Mouse (Mus musculus) limb, embryonic 15.5 days (tissue): ENCODE measurements around the gene Pcgf2. TPM values are rescaled to one million over a fixed set of nuclear protein-coding genes. Genes with fewer than 3 reads are reported as not detected.

Experiments used
- ATAC-seq: fragments of 200-750 bp; cut with Nextera tagmentation; 2 replicates; pipeline ENCODE4 v1.8.0; 2017; ENCODE audit warnings: low read depth, moderate TSS enrichment; ENCODE audit not compliant: insufficient number of reproducible peaks, low FRiP score, low TSS enrichment
- H3K27ac ChIP-seq: fragments of 300-500 bp; sonication (generic); 2 replicates; pipeline ENCODE4 v1.5.1; 2015; ENCODE audit warnings: moderate library complexity, mild to moderate bottlenecking, inconsistent platforms
- H3K27me3 ChIP-seq: fragments of 300-500 bp; sonication (generic); 2 replicates; pipeline ENCODE4 v1.6.1; 2015; ENCODE audit warnings: inconsistent platforms
- H3K36me3 ChIP-seq: fragments of 300-500 bp; sonication (generic); 2 replicates; pipeline ENCODE4 v1.6.1; 2015; ENCODE audit warnings: inconsistent platforms
- H3K4me1 ChIP-seq: fragments of 300-500 bp; sonication (generic); 2 replicates; pipeline ENCODE4 v1.6.1; 2015; ENCODE audit warnings: inconsistent platforms
- H3K4me2 ChIP-seq: fragments of 300-500 bp; sonication (generic); 2 replicates; pipeline ENCODE4 v1.6.1; 2015; ENCODE audit warnings: mild to moderate bottlenecking, inconsistent platforms
- H3K4me3 ChIP-seq: fragments of 300-500 bp; sonication (generic); 2 replicates; pipeline ENCODE4 v1.5.1; 2015; ENCODE audit warnings: mild to moderate bottlenecking, inconsistent platforms
- H3K9ac ChIP-seq: fragments of 300-500 bp; sonication (generic); 2 replicates; pipeline ENCODE4 v1.6.1; 2015; ENCODE audit warnings: inconsistent platforms
- H3K9me3 ChIP-seq: fragments of 300-500 bp; sonication (generic); 2 replicates; pipeline ENCODE4 v1.6.1; 2016; ENCODE audit warnings: inconsistent platforms
- WGBS: fragments of 180-500 bp; shearing (Covaris S2); methylation state at CpG from one replicate; pipeline ENCODE4 v1.1.7; 2015; 5-methylcytosine and 5-hydroxymethylcytosine counted together
- polyA plus RNA-seq: library from polyadenylated mRNA; unstranded; fragments of >200 nt; fragmentation: Nextera tagmentation; extraction: Ambion mirVana; gene quantifications from 2 replicates; pipeline ENCODE4 v1.2.1, GENCODE M21; 2015

Pcgf2 gene
- 13.1 and 14.7 TPM in 2 replicates for polyA plus RNA-seq

DNA sequence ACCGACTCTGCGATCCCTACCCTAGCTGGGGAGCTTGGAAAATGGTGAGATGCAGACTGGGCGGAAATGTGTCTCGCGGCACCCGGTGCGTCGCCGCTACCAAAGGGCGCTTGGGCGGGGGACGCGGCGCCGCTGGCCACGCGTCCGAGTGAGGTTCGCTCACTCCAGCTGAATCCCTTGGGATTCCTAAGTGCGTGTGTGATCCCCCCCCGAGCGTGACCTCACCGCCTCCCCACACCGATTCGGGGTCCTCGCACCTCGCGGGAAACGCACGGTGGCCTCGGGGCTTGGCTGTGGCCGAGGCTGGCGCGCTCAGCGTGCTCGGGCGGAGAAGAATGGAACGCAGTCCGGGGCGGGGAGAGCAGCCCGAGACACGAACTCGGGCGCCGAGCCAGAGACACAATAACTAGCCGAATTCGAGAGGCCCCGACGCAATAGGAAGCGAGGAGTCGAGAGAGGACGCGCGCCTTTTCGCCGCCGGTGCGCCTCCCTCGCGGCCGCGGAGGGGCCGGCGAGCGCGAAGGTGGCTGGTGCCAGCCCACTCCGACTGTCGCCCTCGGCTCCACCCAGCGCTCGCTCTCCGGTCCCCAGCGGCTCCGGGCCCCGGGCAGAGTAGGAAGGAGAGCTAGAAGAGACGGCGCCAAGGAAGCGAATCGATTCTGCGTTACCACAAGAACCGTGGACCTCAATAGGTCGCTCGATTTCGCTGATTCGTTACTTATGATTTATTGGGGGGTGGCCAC is at the start of gene Pcgf2:
Pcgf2 (minus strand) TSS at position 495 of the 743 bp plus-strand sequence.
- no peak for ATAC-seq

DNA sequence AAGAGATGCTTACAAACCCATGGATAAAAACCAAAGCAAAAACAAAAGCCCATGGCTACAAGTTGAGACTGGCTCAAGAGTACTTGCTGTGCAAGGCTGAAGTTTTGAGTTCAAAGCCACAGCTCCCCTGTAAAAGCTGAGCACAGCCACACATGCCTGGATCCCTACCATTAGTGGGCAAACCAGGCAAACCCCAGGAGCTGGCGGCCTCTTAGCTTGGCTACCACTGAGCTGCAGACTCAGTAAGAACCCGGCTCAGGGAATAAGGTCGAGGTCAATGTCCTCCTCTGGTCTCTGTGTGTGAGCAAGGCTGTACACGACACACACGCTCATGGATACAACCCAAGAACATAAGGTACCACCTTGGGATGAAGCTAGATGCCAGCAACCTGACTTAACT is 48.2 kb upstream of the Pcgf2 start:
- no peak for ATAC-seq
- no peak overlapping the region for H3K9ac ChIP-seq
- no peaks in the 10 kb centered on the region for H3K27me3 ChIP-seq
- H3K27ac ChIP-seq: no peak overlapping the region
- H3K4me3 ChIP-seq: no peak overlapping the region
- H3K9me3 ChIP-seq: no peaks in the 10 kb centered on the region
- WGBS: 91% methylated on average over 5 of the region's 5 CpGs
- H3K4me1 ChIP-seq: peaks cover 5% of the 10 kb centered on the region
- no peak overlapping the region for H3K4me2 ChIP-seq
- H3K36me3 ChIP-seq: peaks cover 69% of the 10 kb centered on the region

More for the DNA sequence above, at the start of gene Pcgf2:
- H3K36me3 ChIP-seq: peaks cover 6% of the 10 kb centered on the region; the same call in 1 of the 2 replicates
- no peaks in the 10 kb centered on the region for H3K9me3 ChIP-seq
- H3K9ac ChIP-seq: peak within 1 kb of the TSS; percentile 93
- no peaks in the 10 kb centered on the region for H3K27me3 ChIP-seq
- WGBS: under 1% methylated on average over 85 of the region's 85 CpGs
- H3K4me3 ChIP-seq: peak within 1 kb of the TSS; percentile 90
- peaks cover 57% of the 10 kb centered on the region for H3K4me1 ChIP-seq
- peak within 1 kb of the TSS; percentile 83 for H3K4me2 ChIP-seq
- H3K27ac ChIP-seq: peak within 1 kb of the TSS; percentile 98

DNA sequence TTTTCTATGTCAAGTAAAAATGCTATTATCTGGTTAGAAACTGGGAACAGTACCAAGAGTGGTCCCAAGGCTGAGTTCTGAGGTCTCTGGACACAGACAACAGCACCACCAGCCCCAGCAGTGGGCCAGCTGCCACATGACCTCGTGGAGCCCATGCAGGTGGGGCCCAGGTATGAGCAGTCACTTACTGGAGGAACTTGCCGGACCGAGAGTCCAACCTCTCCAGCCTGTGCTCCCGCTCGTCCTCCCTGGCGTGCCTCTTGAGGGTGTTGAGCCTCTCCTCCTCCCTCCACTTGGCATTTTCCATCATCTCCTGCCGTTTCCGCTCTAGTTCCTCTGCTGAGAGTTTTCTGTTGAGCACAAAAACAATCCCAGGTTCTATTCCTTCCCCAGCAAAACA is 47.5 kb upstream of the Pcgf2 start:
- no peak for ATAC-seq
- peaks cover 12% of the 10 kb centered on the region for H3K4me1 ChIP-seq
- peaks cover 62% of the 10 kb centered on the region for H3K36me3 ChIP-seq
- no peaks in the 10 kb centered on the region for H3K27me3 ChIP-seq
- no peak overlapping the region for H3K4me3 ChIP-seq
- H3K4me2 ChIP-seq: no peak overlapping the region
- no peaks in the 10 kb centered on the region for H3K9me3 ChIP-seq
- H3K27ac ChIP-seq: no peak overlapping the region
- WGBS: 85% methylated on average over 8 of the region's 8 CpGs
- H3K9ac ChIP-seq: no peak overlapping the region

DNA sequence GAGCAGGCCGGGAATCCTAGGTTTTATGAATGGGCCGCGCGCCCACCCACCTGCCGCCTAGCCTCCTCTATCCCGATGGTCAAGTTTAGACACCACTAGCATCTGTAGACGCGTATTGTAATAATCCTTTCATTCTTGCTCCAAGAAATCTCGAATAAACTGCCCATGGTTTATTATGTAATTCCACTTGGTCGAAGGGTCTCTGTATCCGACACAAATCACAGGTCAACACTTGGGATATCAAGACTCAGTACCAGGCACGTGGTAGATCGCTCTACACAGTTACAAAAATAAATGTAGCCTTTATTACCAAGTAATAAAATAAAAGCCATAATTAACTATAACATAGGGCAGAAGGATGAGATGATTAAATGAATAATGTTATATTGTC is 45.0 kb upstream of the Pcgf2 start:
- Histone ChIP-seq H3K4me1 (peaks cover 23% of the 10 kb centered on the region), H3K4me3 (peak overlapping the region; percentile 80), H3K27me3 (no peaks in the 10 kb centered on the region), H3K9ac (no peak overlapping the region), H3K27ac (no peak overlapping the region), H3K36me3 (peaks cover 41% of the 10 kb centered on the region), H3K4me2 (peak overlapping the region; percentile 48), H3K9me3 (no peaks in the 10 kb centered on the region)
- 10% methylated on average over 13 of the region's 13 CpGs for WGBS
- ATAC-seq: no peak

DNA sequence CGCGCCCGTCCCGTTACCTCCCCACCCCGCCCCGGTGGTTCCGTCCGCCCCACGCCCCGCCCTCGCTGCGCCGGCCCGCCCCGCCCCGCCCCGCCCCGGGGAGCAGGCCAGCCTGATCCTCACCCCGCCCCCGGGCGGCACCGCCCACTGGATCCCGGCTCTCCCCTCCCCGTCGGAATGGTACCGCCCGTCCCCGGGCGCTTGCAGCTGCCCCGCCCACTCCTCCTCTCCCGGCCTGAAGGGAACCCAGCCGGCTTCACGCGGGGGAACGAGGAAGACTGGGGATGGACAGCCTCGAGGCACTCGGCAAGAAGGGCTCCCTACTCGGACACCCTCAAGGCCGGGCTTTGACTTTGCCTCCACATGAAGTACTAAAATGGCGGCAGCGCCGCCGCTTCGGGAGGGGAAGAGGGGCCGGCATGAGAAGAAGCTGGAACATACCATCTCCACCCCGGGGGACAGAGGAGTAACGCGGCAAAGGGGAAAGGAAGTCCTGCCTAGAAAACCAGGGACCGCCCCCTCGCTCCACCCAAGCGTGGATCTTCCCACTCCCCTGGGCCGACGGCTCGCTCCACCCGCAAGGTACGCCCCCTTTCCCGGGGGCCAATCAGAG is 44.5 kb upstream of the Pcgf2 start:
- peak overlapping the region; percentile 80 for H3K9ac ChIP-seq
- WGBS: under 1% methylated on average over 55 of the region's 57 CpGs
- H3K4me2 ChIP-seq: peak overlapping the region; percentile 62
- H3K36me3 ChIP-seq: peaks cover 37% of the 10 kb centered on the region
- H3K9me3 ChIP-seq: no peaks in the 10 kb centered on the region
- peaks cover 28% of the 10 kb centered on the region for H3K4me1 ChIP-seq
- H3K27me3 ChIP-seq: no peaks in the 10 kb centered on the region
- peak; percentile 95 for ATAC-seq
- H3K4me3 ChIP-seq: peak overlapping the region; percentile 80
- H3K27ac ChIP-seq: peak overlapping the region; percentile 96

DNA sequence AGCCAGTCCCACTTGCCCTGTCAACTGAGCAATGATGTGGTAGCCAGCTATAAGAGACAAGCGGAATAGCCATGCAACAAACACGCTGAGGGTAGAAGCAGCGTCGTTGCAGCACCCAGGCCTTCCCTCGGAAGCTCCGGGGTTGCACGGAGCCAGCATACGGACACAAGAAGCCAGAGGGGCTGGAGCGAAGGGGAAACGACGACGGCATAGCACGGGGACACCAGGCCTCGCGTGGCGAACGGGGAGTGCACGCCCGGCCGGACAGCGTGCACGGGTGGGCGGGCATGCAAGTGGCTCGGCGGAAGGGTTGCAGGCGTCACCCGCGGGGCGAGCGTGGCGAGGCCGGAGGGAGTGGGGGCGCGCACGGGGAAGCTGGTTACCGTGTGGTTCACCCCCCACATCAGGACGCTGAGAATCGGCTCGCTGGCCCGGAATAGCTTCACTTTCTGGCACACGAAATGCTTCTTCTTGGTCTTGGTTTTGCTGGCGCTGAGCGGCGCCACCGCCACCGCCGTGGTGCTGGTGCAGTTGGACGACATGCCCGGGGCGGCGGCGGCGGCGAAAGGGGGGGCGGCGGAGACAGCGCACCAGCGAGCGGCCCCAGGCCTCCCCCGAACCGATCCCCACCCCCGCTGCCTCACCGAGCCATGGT is 43.9 kb upstream of the Pcgf2 start, which contains the start of gene Pip4k2b:
Pip4k2b (minus strand) TSS at position 642 of the 655 bp plus-strand sequence.
- Histone ChIP-seq H3K4me1 (peaks cover 28% of the 10 kb centered on the region), H3K9me3 (no peaks in the 10 kb centered on the region), H3K36me3 (peaks cover 31% of the 10 kb centered on the region), H3K4me3 (peak within 1 kb of the TSS; percentile 80), H3K9ac (peak within 1 kb of the TSS; percentile 80), H3K4me2 (peak within 1 kb of the TSS; percentile 62), H3K27me3 (no peaks in the 10 kb centered on the region), H3K27ac (peak within 1 kb of the TSS; percentile 96)
- ATAC-seq: peak; percentile 27; the same call in 1 of the 2 replicates
- WGBS: under 1% methylated on average over 60 of the region's 63 CpGs

DNA sequence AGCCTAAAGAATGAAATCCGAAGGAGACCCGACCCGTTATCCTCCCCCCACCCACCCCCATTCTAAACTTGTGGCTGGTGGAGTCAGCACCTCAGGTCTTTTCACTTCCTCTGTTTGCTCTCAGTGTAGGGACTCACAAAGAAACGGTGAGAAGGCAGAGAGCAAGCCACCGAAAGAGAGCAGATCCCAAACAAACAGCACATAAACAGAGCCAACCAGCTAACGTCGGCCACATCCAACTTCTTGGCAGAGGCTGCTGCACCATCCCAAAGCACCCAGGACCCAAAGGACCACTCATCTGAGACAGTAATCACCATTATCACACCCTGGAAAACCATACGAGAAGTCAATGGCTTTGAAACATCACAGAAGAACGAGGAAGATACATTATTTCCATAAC is 43.1 kb upstream of the Pcgf2 start:
- H3K9me3 ChIP-seq: no peaks in the 10 kb centered on the region
- peak overlapping the region; percentile 86; the same call in 1 of the 2 replicates for H3K27ac ChIP-seq
- H3K4me3 ChIP-seq: peak overlapping the region; percentile 80
- peak overlapping the region; percentile 80 for H3K9ac ChIP-seq
- 31% methylated on average over 9 of the region's 9 CpGs for WGBS
- H3K27me3 ChIP-seq: no peaks in the 10 kb centered on the region
- H3K4me1 ChIP-seq: peaks cover 28% of the 10 kb centered on the region
- peaks cover 26% of the 10 kb centered on the region for H3K36me3 ChIP-seq
- H3K4me2 ChIP-seq: peak overlapping the region; percentile 62
- ATAC-seq: no peak

DNA sequence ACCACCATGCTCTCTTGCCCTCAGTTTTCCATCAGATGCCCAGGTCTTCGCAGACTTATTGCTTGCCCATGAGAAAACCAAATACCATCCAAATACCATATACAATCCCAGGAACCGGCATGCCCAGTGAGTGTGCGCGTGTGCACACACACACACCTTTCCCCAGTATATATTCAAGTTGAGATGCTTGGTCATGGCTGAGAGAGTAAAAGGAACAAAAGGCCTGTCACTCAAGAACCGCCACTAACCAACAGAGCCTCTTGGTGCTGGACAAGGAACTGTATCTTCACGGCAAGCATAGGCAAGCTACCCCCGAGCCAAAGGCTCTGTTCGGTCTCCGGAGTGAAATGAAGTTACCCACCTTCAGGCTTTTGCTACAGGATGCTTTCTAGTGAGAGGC is 42.3 kb upstream of the Pcgf2 start:
- no peak overlapping the region for H3K9ac ChIP-seq
- no peak for ATAC-seq

DNA sequence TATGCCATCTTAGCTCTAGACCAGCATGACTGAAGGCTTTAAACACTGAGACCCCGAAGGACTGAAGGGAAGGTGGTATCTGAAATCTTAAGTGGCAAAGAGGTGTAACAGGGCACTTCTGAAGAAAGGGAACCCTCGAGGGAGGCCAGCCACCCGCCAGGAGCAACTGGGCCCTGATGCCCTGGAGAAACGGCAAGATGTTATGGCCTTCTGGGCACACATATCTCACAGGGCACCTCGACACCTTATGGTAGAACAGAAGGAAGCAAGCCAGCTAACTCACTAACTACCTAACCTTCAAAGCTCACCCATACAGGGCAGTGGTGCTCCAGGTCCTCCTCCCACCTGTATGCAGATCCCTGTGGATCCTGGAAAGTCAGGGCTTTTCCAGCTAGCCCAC is 41.9 kb upstream of the Pcgf2 start:
- H3K36me3 ChIP-seq: peaks cover 14% of the 10 kb centered on the region
- ATAC-seq: no peak
- no peaks in the 10 kb centered on the region for H3K9me3 ChIP-seq
- H3K27me3 ChIP-seq: no peaks in the 10 kb centered on the region
- WGBS: 89% methylated on average over 5 of the region's 5 CpGs
- peaks cover 35% of the 10 kb centered on the region for H3K4me1 ChIP-seq
- H3K4me2 ChIP-seq: 0 out of 2 replicates have a peak overlapping the region, but pooled peaks have one; percentile 62
- H3K4me3 ChIP-seq: no peak overlapping the region
- H3K27ac ChIP-seq: no peak overlapping the region
- H3K9ac ChIP-seq: no peak overlapping the region

More for the DNA sequence above, 42.3 kb upstream of the Pcgf2 start:
- Histone ChIP-seq H3K4me3 (peak overlapping the region; percentile 80; the same call in 1 of the 2 replicates), H3K4me2 (peak overlapping the region; percentile 62), H3K4me1 (peaks cover 33% of the 10 kb centered on the region), H3K36me3 (peaks cover 18% of the 10 kb centered on the region), H3K9me3 (no peaks in the 10 kb centered on the region), H3K27ac (no peak overlapping the region), H3K27me3 (no peaks in the 10 kb centered on the region)
- WGBS: 86% methylated on average over 9 of the region's 9 CpGs

DNA sequence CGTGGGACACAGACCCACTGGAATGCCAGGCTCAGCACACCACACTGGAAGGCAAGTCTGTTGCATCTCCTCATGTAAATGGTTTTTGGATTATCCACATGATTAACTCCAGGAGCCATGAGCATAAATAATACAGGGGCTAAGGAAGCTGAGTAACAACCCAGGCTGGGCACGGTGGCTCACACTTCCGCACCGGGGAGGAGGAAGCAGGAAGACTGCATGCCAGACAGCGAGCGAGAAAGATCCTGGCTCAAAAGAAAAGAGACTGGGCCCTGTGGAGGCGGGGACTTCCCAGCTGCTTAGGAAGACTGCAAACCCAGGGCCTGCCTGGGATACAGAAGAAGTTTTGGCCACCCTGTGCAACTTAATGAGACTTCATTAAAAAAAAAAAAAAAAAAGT is 39.9 kb upstream of the Pcgf2 start:
- WGBS: 47% methylated on average over 7 of the region's 7 CpGs
- H3K27ac ChIP-seq: no peak overlapping the region; the same call in 1 of the 2 replicates
- ATAC-seq: no peak

DNA sequence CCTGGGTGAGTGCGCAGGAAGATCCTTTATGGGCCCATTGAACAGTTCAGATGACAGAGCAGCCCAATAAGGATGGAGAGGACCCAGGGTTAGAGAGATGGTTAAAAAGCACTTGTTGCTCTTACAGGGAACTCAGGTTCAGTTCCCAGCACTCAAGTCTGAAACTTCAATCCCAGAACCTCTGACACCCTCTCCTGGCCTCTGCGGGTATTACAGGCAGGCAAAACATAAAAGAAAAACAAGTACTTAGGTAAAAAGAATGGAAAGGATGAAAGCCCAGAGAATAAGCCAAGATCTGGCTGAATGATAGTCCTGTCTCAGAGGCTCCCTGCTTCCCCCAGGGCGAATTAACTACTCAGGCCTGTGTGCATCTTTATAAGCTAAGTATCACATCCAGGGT is 38.9 kb upstream of the Pcgf2 start:
- no peak overlapping the region for H3K27ac ChIP-seq
- H3K36me3 ChIP-seq: no peaks in the 10 kb centered on the region
- WGBS: 93% methylated on average over 3 of the region's 3 CpGs
- ATAC-seq: no peak
- no peaks in the 10 kb centered on the region for H3K9me3 ChIP-seq
- no peaks in the 10 kb centered on the region for H3K27me3 ChIP-seq
- H3K4me1 ChIP-seq: peaks cover 35% of the 10 kb centered on the region
- H3K4me2 ChIP-seq: no peak overlapping the region
- no peak overlapping the region for H3K9ac ChIP-seq
- no peak overlapping the region for H3K4me3 ChIP-seq

More for the DNA sequence above, 39.9 kb upstream of the Pcgf2 start:
- H3K36me3 ChIP-seq: no peaks in the 10 kb centered on the region
- H3K27me3 ChIP-seq: no peaks in the 10 kb centered on the region
- H3K4me1 ChIP-seq: peaks cover 35% of the 10 kb centered on the region
- H3K4me3 ChIP-seq: no peak overlapping the region
- no peak overlapping the region for H3K4me2 ChIP-seq
- no peak overlapping the region for H3K9ac ChIP-seq
- no peaks in the 10 kb centered on the region for H3K9me3 ChIP-seq

DNA sequence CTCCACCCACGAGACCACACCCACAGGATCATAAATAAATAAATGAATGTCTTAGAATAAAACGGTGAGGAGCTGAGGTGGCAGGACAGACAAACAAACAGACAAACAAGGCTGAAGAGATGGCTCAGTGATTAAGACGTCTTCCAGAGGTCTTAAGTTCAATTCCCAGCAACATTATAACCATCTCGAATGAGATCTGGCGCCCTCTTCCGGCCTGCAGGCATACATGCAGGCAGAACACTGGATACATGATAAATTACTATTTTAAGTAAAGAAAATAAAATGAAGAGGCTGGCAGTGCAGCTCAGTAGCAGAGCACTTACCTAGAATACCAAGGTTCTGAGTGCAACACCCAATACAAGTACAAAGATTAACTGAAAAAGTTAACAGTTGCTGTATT is 38.4 kb upstream of the Pcgf2 start:
- Histone ChIP-seq H3K36me3 (no peaks in the 10 kb centered on the region), H3K9ac (no peak overlapping the region), H3K4me3 (no peak overlapping the region), H3K9me3 (no peaks in the 10 kb centered on the region), H3K27ac (no peak overlapping the region), H3K4me1 (peaks cover 35% of the 10 kb centered on the region), H3K4me2 (no peak overlapping the region), H3K27me3 (no peaks in the 10 kb centered on the region)
- no peak for ATAC-seq
- 61% methylated on average over 6 of the region's 6 CpGs for WGBS
